ENCODE assay signal across 21 mouse cellular contexts in the genomic region with DNA sequence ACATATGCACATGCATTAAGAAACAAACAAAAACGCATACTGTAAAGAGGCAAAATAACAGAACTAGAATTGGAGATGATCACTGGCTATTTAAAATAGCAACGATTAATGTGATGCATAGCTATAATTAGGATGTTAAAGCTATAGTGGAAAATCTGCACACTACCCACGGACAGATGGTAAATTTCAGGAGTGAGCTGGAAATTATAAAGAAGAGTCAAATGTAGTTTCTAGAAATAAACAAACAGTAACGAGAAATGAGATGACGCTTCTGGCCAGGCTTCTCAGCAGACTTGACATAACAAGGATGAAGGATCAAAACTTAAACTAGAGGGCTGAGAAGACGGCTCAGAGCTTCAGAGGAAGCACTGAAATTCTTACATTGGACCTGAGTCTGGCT. TPM values are rescaled to one million over a fixed set of nuclear protein-coding genes. Genes with fewer than 3 reads are reported as not detected.
A peak's percentile ranks its signal among the peaks of the same experiment; 100 is the strongest.
DNase-seq lines count a peak whose midpoint lies in the region; ATAC-seq and TF ChIP-seq lines count a peak whose summit lies in the region.
"Had no signal": no experiment of that assay in that cellular context is flagged by ENCODE, and none has a peak within 500 bp of the region (broad histone marks: within the 10 kb centered on the region; RNA-seq: fewer than 3 reads in every experiment).

No protein-coding gene starts in this region.

- H3K27me3 ChIP-seq in stomach, embryonic 15.5 days (replicated peaks) = no peaks in the 10 kb centered on the region
- H3K27me3 ChIP-seq in stomach, postnatal 0 days (ENCODE audit: control insufficient read depth, insufficient read depth, low read length) = no peaks in the 10 kb centered on the region
- H3K27me3 ChIP-seq: embryonic facial prominence, embryonic 12.5 days; heart, embryonic 15.5 days; hindbrain, embryonic 13.5 days had no signal

- DNase-seq in frontal cortex, postnatal 25 days (ENCODE audit: low spot score in 2 of 2) = no peak
- DNase-seq in left cerebral cortex, adult 2 months (ENCODE audit: extremely low spot score in 1 of 2, low spot score in 2 of 2) = no peak
- no peak for DNase-seq in left cerebral cortex, adult 18-20 months (ENCODE audit: low spot score in 2 of 2)
- no peak for DNase-seq in stomach, postnatal 0 days (ENCODE audit: low spot score)
- peak; percentile 74 for DNase-seq in telencephalon, adult 2 months (ENCODE audit: low read depth, low spot score)
- DNase-seq in cerebellum, adult 18-20 months = no peak
- DNase-seq: adrenal gland, adult 2 months; adrenal gland, postnatal 25 days; cerebellum, adult 8-10 months; cerebellum, postnatal 14 days; gastrocnemius, postnatal 14 days; heart, adult 2 months; heart, postnatal 14 days had no signal

- no peak for TF ChIP-seq CTCF in left cerebral cortex, adult 2 months (IDR thresholded peaks at IDR 0.05)
- TF ChIP-seq CTCF in stomach, postnatal 0 days (IDR thresholded peaks at IDR 0.05; ENCODE audit: low read depth) = no peak

- intact Hi-C loops in left cerebral cortex, adult 2 months (cut with DNase I) = loop anchor here (2.0 kb wide), 1 partner anchor 16 kb away; no protein-coding TSS in a partner anchor

- no peak for TF ChIP-seq EP300 in stomach, postnatal 0 days (optimal IDR thresholded peaks at IDR 0.05)

- no peak overlapping the region for H3K4me3 ChIP-seq in left cerebral cortex, adult 2 months
- no peak overlapping the region for H3K4me3 ChIP-seq in stomach, embryonic 15.5 days (replicated peaks)
- no peak overlapping the region for H3K4me3 ChIP-seq in stomach, postnatal 0 days (ENCODE audit: low read depth, low read length)
- H3K4me3 ChIP-seq: embryonic facial prominence, embryonic 12.5 days; heart, adult 2 months; heart, embryonic 15.5 days; hindbrain, embryonic 13.5 days had no signal

- H3K4me1 ChIP-seq in stomach, embryonic 15.5 days = peaks cover 5% of the 10 kb centered on the region; the same call in 1 of the 2 replicates
- peaks cover 3% of the 10 kb centered on the region; the same call in 1 of the 2 replicates for H3K4me1 ChIP-seq in stomach, postnatal 0 days (replicated peaks; ENCODE audit: control insufficient read depth, insufficient read depth)

- H3K36me3 ChIP-seq in stomach, embryonic 15.5 days = peaks cover 19% of the 10 kb centered on the region
- H3K36me3 ChIP-seq in stomach, postnatal 0 days (ENCODE audit: control insufficient read depth, insufficient read depth, low read length) = no peaks in the 10 kb centered on the region

- H3K9ac ChIP-seq in stomach, embryonic 15.5 days = no peak overlapping the region
- no peak overlapping the region for H3K9ac ChIP-seq in stomach, postnatal 0 days (ENCODE audit: low read length)
- H3K9ac ChIP-seq: embryonic facial prominence, embryonic 12.5 days; heart, embryonic 15.5 days; hindbrain, embryonic 13.5 days had no signal

- ATAC-seq in frontal cortex, adult (ENCODE audit: low TSS enrichment) = peak; percentile 7; the same call in 1 of the 2 replicates
- no peak for ATAC-seq in stomach, embryonic 15.5 days (ENCODE audit: insufficient read depth, low FRiP score, low read depth)
- ATAC-seq in stomach, postnatal 0 days (ENCODE audit: low FRiP score, low TSS enrichment) = no peak
- ATAC-seq: forebrain, embryonic 14.5 days; hindbrain, postnatal 0 days had no signal

- no peak overlapping the region for H3K4me2 ChIP-seq in stomach, embryonic 15.5 days
- H3K4me2 ChIP-seq in stomach, postnatal 0 days (replicated peaks; ENCODE audit: low read depth) = no peak overlapping the region
- H3K4me2 ChIP-seq: embryonic facial prominence, embryonic 12.5 days; heart, embryonic 11.5 days; heart, embryonic 15.5 days; hindbrain, embryonic 13.5 days had no signal

- H3K27ac ChIP-seq in left cerebral cortex, adult 2 months = peak overlapping the region; percentile 80
- peak overlapping the region; percentile 59; the same call in 1 of the 2 replicates for H3K27ac ChIP-seq in stomach, embryonic 15.5 days
- H3K27ac ChIP-seq in stomach, postnatal 0 days (replicated peaks) = no peak overlapping the region; the same call in 1 of the 2 replicates
- H3K27ac ChIP-seq: embryonic facial prominence, embryonic 12.5 days; heart, adult 2 months; heart, embryonic 15.5 days; hindbrain, embryonic 13.5 days; hindbrain, postnatal 0 days had no signal

- WGBS in stomach, embryonic 15.5 days = 59% methylated on average over 6 of the region's 6 CpGs
- 55% methylated on average over 6 of the region's 6 CpGs for WGBS in stomach, postnatal 0 days

- no peaks in the 10 kb centered on the region for H3K9me3 ChIP-seq in stomach, embryonic 15.5 days
- no peaks in the 10 kb centered on the region for H3K9me3 ChIP-seq in stomach, postnatal 0 days (ENCODE audit: control insufficient read depth, low read length)
- H3K9me3 ChIP-seq: embryonic facial prominence, embryonic 12.5 days; heart, embryonic 15.5 days; hindbrain, embryonic 13.5 days had no signal

RNA-seq across cellular contexts. Expression of gene Susd2, which starts 57.5 kb away (rescaled TPM):
- total RNA-seq in left cerebral cortex, adult 2 months (2021) = 1 to 10 TPM; 8.4 to 8.9 TPM
- total RNA-seq in left cerebral cortex, adult 18-20 months (2021) = 1 to 10 TPM; 8.8 to 9.0 TPM
- 11.7 and 11.8 TPM in 2 replicates for polyA plus RNA-seq in stomach, embryonic 15.5 days (2015; fragmentation: Nextera tagmentation; extraction: Ambion mirVana)
- polyA plus RNA-seq in stomach, postnatal 0 days (2015; fragmentation: Nextera tagmentation; extraction: Ambion mirVana) = 12.2 and 14.1 TPM in 2 replicates
